Mouse (Mus musculus) natural killer cell, adult 2 months (primary cell): ENCODE results near the gene Ece1.
"Not testable (repeated sequence)": the region's sequence is repeated elsewhere in the genome, so short reads cannot be mapped to it uniquely, and the experiment has no call there.

Source experiments
- DNase-seq, 2 experiments: peaks; one replicate each; pipeline ENCODE4 v3.0.0; 2022; ENCODE audit warnings: low spot score in 2 of 2

The Ece1 gene

DNA sequence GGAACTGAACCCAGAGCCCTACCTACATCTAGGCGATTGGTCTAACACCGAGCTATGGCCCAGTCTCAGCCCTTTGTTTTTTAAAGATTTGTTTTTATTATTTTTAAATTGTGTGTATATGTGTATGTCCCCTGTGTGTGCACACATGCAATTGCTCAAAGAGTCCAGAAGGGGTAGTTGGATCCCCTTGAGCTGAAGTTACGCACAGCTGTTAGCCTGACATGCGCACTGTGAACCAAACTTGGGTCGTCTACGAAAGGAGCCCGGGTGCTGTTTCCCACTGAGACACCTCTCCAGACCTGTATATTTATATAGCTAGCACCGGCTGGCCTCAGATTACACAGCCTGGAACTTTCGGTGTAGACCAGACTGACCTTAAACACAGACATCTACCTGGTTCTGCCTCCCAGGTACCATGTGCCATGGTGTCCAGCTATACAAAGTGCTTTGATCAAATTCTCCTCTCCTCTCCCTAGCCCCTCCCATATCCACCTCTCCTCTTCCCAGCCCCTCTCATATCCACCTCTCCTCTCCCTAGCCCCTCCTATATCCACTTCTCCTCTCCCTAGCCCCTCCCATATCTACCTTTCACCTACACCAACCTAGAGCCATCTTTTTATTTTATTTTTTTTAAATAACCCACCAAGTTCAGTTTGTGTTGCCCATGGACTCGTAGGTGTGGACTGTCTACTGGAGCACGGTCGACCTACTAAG lies 79.3 kb downstream of the Ece1 start:
- no peak for DNase-seq

DNA sequence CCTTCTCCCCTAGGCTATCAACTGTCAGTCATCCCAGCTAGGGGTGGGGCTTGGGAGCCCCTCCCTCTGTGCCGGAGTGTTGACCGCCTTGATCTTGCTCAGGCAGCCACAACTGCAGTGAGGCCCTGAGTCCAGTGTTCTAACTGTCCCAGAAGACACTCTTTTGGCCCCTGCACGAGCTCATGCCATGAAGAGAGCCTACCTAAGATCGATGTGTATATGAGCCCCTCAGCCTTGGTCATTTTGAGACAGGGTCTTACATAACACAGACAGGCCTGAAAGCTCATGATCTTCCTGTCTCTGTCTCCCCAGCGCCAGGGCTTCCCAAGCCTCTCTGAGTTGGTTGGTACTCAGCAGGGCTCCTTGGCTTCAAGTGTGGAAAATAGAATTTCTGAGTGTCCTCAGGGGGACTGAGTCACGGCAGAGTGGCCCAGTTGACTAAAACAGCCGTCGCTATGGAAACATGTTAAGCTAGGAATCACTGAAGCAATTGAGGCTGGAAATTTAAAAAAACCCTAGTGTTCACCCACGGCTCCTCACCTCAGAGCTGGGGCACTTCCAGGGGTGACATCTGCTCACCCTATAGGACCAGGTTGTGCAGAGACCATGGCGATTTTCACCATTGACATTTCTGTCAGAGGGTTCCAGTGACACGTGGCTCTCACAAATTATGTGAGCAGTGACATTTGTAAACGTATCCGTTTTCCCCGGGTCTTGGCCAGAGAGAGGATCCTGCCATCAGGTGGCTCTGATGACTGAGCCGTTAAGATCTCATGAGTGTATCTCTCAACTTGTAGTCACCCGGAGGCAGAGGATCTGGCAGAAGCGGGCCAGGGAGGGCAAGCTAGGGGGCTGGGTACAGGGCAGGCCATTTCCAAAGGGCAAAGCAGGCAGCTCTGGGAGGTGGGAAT lies 80.1 kb downstream of the Ece1 start:
- no peak for DNase-seq

DNA sequence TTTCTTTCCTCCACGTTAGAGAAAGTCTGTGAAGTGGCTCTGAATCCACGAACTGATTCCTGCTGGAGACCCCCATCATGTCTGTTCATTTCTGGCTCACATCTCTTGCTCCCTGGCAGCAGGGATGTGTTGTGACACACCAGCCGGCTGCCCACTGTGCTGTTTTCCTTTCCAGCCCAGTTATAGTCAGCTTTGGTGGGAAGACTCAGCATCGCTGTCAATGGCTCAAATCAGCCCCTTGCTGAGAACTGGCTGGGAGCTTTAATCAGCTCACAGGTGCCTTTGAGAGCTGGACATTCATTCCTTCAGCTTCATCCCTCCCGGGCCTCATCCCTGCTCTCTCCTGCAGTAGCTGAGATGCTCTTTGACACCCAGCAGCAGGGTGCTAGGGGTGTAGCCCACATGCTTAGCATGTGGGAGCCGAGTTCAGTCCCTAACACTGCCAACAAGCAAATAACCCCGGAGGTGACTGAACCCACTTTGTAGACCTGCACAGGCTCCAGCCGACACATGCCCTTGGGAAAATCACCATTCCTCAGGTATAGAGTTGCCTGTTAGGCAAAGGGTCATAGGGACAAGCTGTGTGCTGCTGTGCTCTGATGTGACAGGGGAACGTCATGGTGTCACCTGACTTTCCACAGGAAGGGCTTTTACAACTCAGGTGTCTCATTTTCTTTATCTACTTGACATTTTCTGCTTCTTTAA lies 80.9 kb downstream of the Ece1 start:
- DNase-seq: no peak

DNA sequence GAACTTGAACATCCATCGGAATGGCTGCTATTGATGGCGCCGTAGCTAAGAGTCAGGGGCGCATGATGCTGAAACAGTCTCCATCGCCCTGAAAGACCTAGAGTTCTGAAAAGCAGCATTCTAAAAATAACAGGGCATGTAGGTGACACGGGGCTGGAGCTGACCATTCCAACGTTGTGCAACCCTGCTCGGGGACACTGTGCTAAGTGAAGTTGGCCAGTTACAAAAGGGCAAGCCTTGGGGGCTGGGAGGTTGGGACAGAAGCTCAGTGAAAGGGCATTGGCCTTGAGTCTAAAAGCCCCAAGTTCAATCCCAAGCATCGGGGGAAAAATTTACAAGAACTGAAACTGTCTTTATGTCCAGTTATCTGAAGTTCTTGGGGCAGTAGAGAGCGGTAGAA lies 81.5 kb downstream of the Ece1 start:
- no peak for DNase-seq

DNA sequence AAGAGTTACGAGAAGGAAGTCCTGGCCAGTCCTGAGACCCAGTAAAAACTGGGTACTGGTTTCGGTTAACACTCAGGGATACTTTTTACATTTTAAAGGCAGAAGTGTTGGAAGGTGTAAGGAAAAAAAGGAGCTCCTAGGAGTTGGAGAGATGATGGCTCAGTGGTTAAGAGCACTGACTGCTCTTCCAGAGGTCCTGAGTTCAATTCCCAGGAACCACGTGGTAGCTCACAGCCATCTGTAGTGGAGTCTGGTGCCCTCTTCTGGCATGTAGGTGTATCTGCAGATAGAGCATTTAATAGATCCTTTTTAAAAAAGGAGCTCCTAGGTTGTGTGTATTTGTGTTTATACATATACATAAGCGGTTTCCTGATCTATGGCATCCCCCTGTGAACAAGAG lies 83.3 kb downstream of the Ece1 start:
- DNase-seq: no peak

DNA sequence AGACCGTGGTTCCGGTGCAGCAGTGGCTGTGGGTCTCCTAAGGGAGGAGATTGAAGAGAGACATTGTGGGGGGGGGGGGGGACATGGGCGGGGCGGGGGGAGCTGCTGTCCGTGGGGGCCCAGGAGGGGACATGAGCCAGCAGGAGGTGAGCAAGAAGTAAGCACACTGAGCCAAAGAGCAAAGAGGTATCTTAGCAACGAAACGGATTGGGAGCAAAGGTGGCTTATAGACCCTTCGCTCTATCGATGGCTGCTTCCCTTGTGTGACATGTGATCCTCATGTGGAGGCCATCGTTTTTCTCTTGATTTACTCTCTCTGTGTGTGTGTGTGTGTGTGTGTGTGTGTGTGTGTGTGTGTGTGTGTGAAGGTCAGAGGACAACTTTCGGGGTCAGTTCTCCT lies 84.4 kb downstream of the Ece1 start:
- DNase-seq: no peak

DNA sequence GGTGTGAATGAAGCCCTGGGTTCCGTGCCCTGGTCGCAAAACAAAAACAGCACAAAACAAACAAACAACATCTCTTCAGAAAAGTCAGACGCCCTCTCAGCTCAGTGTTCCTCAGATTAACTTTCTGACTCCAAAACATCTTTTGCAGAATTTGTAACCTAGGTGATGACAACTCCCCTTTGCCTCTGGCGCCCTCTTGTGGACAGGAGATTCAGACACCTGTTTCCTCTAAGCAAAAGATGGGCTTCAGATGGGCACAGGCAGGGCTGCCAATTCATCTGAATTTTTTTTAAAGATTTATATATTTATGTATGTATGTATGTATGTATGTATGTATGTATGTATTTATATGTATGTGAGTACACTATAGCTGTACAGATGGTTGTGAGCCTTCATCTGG lies 90.8 kb downstream of the Ece1 start:
- peak; percentile 54 to 76 for DNase-seq

DNA sequence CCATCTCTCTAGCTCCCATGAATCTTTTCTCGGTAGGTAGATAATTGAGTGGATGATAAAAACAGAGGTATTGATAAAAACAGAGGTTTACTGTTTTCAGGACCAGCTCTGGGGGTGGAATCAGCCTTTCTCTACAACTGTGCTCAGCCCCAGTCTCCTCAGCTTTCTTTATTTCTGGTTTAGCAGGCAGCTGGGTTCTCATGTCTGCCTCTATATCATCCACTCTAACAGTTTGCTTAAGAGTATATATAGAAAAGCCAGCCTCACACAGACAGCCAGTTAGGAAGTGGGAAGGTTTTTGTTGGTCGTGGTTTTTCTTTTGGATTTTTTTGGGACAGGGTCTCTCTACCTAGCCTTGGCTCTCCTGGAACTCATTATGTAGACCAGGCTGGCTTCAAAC lies 92.1 kb downstream of the Ece1 start:
- DNase-seq: no peak

DNA sequence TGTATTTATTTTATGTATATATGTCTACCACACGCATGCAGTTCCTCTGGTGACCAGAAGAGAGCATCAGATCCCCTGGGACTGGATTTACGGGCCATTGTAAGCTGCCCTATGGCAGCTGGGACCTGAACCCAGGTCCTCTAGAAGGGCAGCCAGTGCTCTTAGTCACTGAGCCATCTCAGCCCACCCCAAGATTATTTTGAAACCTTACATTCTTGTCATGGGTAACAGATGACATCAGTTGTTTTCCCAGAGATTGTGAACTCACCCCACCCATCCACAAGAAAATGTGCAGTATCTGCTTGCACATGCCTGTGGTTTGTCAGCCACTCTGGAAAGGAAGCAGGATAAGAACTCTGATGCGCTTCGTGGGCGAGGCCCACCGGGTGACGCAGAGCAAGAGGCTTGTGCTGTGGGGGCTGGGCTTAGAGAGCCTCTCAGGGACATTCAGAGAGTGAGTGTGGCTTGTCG lies 92.9 kb downstream of the Ece1 start:
- DNase-seq: no peak

DNA sequence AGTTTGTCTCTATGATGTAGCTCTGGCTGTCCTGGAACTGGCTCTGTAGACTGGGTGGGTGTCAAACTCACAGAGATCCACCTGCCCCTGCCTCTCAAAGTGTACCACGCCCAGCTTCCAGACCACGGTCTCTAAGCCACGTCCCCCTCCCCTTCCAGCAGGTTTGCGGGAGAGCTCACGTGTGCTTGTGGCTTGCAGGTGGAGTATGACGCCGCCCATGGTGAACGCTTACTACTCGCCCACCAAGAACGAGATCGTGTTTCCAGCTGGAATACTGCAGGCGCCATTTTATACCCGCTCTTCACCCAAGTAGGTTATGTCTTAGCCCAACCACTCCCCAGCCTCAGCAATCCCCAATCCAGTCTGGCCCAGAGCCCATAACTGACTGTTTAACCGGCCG lies 94.2 kb downstream of the Ece1 start:
- no peak for DNase-seq

DNA sequence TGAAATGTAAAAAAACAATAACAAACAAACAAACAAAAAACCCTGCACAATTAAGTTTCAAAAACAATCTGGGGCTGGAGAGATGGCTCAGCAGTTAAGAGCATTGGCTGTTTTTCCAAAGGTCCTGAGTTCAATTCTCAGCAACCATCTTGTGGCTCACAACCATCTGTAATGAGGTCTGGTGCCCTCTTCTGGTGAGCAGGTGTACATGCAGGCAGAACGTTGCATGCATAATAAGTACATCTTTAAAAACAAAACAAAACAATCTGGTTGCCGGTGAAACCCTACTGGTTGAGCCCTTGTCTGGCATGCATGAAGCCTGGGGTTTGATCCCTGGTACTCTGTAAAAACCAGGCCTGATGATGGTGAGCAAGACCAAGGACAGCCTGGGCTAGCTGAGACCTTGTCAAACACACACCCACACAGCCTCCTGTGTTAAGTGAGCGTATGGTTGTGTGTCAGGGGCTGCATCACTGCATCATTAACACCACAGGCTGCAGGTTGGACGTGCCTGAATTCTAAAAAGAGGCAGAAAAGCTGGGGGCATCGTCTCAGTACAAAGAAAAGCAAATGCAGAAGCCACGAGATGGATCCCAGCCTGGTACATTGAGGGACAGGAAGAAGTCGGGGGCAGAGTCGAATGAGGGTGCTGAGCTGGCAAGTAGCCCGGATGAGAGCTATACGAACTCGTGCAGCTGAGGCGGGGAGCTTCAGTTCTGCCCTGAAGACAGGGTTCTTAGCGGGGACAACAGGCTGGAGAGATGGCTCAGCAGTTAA lies 98.0 kb downstream of the Ece1 start:
- DNase-seq: no peak

DNA sequence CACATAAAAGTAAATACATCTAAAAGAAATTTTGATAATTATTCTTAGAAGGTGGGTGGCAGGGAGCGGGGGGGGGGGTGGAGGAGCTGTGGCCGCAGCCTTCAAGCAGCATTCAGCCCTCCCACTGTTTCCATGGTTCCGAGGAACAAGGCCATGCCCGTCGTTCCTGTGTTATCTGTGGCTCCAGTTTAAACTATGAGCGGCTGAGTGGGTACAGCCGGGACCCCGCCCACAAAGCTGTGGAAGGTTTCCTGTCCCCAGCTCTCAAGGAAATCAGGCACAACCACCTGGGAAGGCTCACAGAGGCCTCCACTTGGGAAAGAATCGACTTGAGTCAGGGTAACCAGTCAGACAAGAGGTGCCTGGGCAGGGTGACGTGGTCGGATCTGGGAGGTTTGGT lies 98.7 kb downstream of the Ece1 start:
- no peak for DNase-seq

DNA sequence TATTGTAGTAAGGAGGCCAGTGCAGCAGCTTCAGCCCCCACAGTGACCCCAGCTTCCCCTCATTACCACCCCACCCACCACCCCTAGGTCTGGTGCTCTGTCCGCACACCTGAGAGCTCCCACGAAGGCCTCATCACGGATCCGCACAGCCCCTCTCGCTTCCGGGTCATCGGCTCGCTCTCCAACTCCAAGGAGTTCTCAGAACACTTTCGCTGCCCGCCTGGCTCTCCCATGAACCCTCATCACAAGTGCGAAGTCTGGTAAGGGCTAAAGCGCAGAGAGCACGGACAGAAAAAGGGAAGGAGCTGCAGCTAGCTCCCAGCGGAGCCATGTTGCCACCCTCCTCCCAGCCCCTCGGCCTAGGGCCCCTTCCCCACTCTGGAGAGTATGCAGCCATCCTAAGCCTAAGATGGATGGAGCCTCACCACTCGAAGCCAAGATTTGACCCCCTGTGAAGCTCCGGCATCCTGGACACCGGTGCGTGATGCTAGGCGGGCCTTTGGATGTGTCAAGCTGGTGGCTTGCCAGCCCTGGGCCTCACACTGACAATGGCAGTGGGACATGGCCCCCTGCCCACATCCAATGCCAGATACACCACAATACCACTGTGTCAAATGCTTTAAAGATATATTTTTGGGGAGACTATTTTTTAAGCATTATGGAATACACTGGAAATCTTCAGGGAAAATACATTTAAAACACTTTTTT lies 100.8 kb downstream of the Ece1 start:
- no peak for DNase-seq

DNA sequence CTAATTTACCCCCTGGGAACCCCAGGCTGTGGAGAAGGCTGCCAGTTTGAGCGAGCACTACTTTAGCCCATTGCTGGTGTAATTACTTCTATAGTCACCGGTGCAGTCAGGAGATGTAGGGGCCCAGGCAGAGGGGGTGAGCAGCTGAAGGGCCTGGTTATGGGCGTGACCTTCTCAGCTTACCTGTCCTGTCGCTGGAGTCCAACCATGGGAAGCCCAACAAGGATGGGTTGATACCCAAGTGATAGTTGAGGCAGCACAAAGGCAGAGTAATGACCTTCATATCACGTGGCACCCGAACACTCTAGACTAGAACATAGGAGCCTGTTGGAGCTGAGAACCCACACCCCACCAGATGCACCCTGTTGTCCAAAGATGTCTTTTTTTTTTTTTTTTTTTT lies 101.4 kb downstream of the Ece1 start:
- no peak for DNase-seq

DNA sequence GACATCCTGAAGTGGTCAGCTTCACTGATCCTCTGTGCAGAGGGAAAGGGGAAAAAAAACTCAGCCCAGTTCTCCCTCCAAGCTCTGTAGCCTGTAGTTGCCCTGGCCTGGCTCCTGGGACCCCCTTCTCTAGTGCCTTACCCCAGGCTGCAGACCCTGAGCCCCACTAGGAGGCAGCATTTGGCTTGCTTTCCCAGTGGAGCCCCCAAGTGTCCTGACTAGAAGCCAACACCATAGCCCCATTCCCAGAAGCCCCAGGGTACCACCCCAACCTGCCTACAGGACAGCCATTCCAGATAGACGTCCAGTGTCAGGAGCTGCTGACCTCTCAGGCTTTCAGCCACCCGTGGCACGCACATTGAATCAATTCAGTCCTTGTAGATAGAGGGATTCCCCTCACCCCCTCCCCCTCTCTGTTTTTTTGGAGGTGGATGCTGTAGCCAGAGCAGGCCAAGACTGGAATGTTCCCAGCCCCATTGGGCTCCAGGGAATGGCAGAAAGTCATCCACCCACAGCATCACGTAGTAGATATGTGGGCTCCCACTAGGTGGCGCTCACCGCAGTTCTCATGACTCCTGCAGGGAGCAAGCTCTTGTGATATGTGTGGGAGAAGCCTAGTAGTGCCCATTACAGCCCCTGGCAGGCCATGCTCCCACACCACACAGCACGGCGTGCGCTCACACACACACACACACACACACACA lies 102.0 kb downstream of the Ece1 start:
- peak; percentile 42 to 68 for DNase-seq

DNA sequence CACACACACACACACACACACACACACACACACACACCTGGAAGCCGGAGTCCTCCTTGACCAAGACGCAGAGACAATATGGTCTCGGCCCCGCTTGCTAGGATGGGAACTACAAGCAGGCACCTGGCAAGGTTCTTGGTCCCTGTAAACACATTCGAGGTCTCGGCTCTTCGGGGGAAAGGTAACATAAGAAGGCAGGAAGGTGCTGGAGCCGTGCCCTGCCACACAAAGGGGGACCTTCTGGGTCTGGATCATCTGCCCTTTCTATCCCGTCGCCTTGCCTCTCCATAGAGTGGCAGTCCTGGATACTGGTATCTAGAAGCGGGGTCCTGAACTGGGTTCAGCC lies 102.5 kb downstream of the Ece1 start:
- no peak for DNase-seq

DNA sequence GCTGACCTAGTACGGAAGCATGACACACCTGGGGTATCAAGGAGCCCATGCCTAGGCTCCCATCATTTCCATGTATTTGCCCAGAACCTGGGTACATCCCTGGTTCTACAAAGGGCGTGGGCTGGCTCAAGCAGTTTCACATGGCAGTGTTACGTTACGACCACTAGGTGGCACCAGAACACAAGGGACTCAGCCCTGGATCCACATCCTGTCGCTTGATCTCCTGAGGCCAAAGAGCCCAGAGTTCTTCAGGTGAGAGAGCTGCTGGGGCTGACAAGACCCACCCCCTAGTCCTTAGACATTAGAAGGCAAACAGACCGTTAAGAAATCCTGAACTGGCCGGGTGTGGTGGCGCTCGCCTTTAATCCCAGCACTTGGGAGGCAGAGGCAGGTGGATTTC lies 106.2 kb downstream of the Ece1 start:
- DNase-seq: peak; percentile 52 to 67

DNA sequence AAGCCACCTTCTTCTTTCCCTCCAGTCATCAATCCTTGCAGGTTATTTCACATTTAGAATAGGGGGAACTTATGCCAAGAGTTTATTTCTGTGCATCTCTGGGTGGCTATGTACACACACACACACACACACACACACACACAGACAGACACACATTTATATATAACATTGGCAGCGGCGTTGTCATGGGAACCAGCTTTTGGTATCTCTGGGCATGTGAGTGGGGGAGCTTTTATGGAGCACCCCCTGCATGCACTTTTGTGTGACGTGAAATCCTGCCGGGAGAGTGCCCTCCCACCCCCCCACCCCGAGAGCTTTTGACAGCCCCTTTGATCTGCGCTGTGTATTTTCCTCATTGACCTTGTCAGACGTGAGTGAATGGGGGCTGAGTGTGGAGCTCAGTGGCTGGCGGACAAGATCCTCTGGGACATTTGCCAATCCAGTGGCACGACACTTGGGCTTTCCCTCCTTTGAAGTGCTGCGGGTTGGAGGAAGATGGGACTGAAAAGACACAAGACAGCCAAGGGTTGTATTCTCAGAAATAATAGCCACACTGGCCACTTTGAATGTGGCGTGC lies 108.7 kb downstream of the Ece1 start:
- DNase-seq: not testable (repeated sequence)

DNA sequence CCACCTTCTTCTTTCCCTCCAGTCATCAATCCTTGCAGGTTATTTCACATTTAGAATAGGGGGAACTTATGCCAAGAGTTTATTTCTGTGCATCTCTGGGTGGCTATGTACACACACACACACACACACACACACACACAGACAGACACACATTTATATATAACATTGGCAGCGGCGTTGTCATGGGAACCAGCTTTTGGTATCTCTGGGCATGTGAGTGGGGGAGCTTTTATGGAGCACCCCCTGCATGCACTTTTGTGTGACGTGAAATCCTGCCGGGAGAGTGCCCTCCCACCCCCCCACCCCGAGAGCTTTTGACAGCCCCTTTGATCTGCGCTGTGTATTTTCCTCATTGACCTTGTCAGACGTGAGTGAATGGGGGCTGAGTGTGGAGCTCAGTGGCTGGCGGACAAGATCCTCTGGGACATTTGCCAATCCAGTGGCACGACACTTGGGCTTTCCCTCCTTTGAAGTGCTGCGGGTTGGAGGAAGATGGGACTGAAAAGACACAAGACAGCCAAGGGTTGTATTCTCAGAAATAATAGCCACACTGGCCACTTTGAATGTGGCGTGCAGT lies 112.9 kb downstream of the Ece1 start:
- not testable (repeated sequence) for DNase-seq
